Mouse (Mus musculus): ENCODE results near the gene Kmt2a. TPM values are rescaled to one million over a fixed set of nuclear protein-coding genes. Genes with fewer than 3 reads are reported as not detected.
"Not testable (repeated sequence)": the region's sequence is repeated elsewhere in the genome, so short reads cannot be mapped to it uniquely, and the experiment has no call there.

Kmt2a gene
- polyA plus RNA-seq, 1 experiment from 2014 or later = 32.3 TPM

- no peak overlapping the region for H3K4me3 ChIP-seq
- ATAC-seq (ENCODE audit: low FRiP score, low read depth) = no peak
- H3K27me3 ChIP-seq = no peaks in the 10 kb centered on the region
- H3K9me3 ChIP-seq = no peaks in the 10 kb centered on the region
- 91% methylated on average over 5 of the region's 5 CpGs for WGBS
- no peak overlapping the region for H3K9ac ChIP-seq (replicated peaks)
- no peak overlapping the region for H3K4me2 ChIP-seq (replicated peaks)
- peaks cover 7% of the 10 kb centered on the region for H3K36me3 ChIP-seq
- H3K4me1 ChIP-seq = peaks cover 12% of the 10 kb centered on the region
- H3K27ac ChIP-seq (replicated peaks) = no peak overlapping the region
These were observed 109.7 kb downstream of the Kmt2a start for GRCm38 (mm10) chr9:44771376-44771775.

GRCm38 (mm10) chr9:44768029-44768394, 113.1 kb downstream of the Kmt2a start:
- WGBS = 46% methylated on average over 7 of the region's 9 CpGs
- not testable (repeated sequence) for ATAC-seq (ENCODE audit: low FRiP score, low read depth); H3K9ac ChIP-seq (replicated peaks); H3K27me3 ChIP-seq; H3K9me3 ChIP-seq; H3K36me3 ChIP-seq
- Histone ChIP-seq H3K4me1 (peaks cover 19% of the 10 kb centered on the region), H3K27ac (replicated peaks) (peak overlapping the region; percentile 95; the same call in 1 of the 2 replicates), H3K4me2 (replicated peaks) (peak overlapping the region; percentile 92), H3K4me3 (peak overlapping the region; percentile 100)

GRCm38 (mm10) chr9:44767101-44768028, 113.7 kb downstream of the Kmt2a start, which contains the start of the genes Arcn1 and Ift46:
Gene Arcn1, minus strand, starts transcription at chr9:44767845.
Gene Ift46, plus strand, starts transcription at chr9:44767908.
- H3K9me3 ChIP-seq = no peaks in the 10 kb centered on the region
- H3K36me3 ChIP-seq = no peaks in the 10 kb centered on the region
- peak; percentile 93 for ATAC-seq (ENCODE audit: low FRiP score, low read depth)
- H3K27ac ChIP-seq (replicated peaks) = peak within 1 kb of the TSS; percentile 95
- peak within 1 kb of the TSS; percentile 96 for H3K9ac ChIP-seq (replicated peaks)
- H3K4me3 ChIP-seq = peak within 1 kb of the TSS; percentile 100
- no peaks in the 10 kb centered on the region for H3K27me3 ChIP-seq
- peak within 1 kb of the TSS; percentile 92 for H3K4me2 ChIP-seq (replicated peaks)
- WGBS = under 1% methylated on average over 82 of the region's 82 CpGs
- peaks cover 19% of the 10 kb centered on the region for H3K4me1 ChIP-seq

- WGBS = 88% methylated on average over 2 of the region's 2 CpGs
- Histone ChIP-seq H3K4me2 (replicated peaks) (no peak overlapping the region), H3K4me3 (no peak overlapping the region), H3K9ac (replicated peaks) (no peak overlapping the region), H3K27me3 (no peaks in the 10 kb centered on the region), H3K9me3 (no peaks in the 10 kb centered on the region), H3K4me1 (peaks cover 8% of the 10 kb centered on the region; the same call in 1 of the 2 replicates), H3K36me3 (peaks cover 31% of the 10 kb centered on the region), H3K27ac (replicated peaks) (no peak overlapping the region)
- no peak for ATAC-seq (ENCODE audit: low FRiP score, low read depth)
These were observed 120.2 kb downstream of the Kmt2a start for GRCm38 (mm10) chr9:44760873-44761272.

Other genes starting within 250 kb of the Kmt2a start
- not detected in 2 replicates for gene Treh, start 208.1 kb downstream of the Kmt2a start, polyA plus RNA-seq (2016; fragmentation: Nextera tagmentation; extraction: Ambion mirVana)
- gene Phldb1, start 146.1 kb downstream of the Kmt2a start, polyA plus RNA-seq (2016; fragmentation: Nextera tagmentation; extraction: Ambion mirVana) = 72.8 and 74.5 TPM in 2 replicates
- gene Arcn1, start 113.5 kb downstream of the Kmt2a start, polyA plus RNA-seq (2016; fragmentation: Nextera tagmentation; extraction: Ambion mirVana) = 175 and 179 TPM in 2 replicates
- gene Ift46, start 113.4 kb downstream of the Kmt2a start, polyA plus RNA-seq (2016; fragmentation: Nextera tagmentation; extraction: Ambion mirVana) = 156 TPM in 2 replicates
- 5.5 and 5.9 TPM in 2 replicates for gene Tmem25, start 82.0 kb downstream of the Kmt2a start, polyA plus RNA-seq (2016; fragmentation: Nextera tagmentation; extraction: Ambion mirVana)
- gene Ttc36, start 78.2 kb downstream of the Kmt2a start, polyA plus RNA-seq (2016; fragmentation: Nextera tagmentation; extraction: Ambion mirVana) = not detected in 2 replicates
- 524 and 532 TPM in 2 replicates for gene Atp5l, start 39.4 kb upstream of the Kmt2a start, polyA plus RNA-seq (2016; fragmentation: Nextera tagmentation; extraction: Ambion mirVana)
- 34.6 and 35.4 TPM in 2 replicates for gene Ube4a, start 84.3 kb upstream of the Kmt2a start, polyA plus RNA-seq (2016; fragmentation: Nextera tagmentation; extraction: Ambion mirVana)
- gene Cd3g, start 99.1 kb upstream of the Kmt2a start, polyA plus RNA-seq (2016; fragmentation: Nextera tagmentation; extraction: Ambion mirVana) = not detected in 2 replicates
- not detected in 2 replicates for gene Cd3d, start 100.5 kb upstream of the Kmt2a start, polyA plus RNA-seq (2016; fragmentation: Nextera tagmentation; extraction: Ambion mirVana)
- not detected in 2 replicates for gene Cd3e, start 128.3 kb upstream of the Kmt2a start, polyA plus RNA-seq (2016; fragmentation: Nextera tagmentation; extraction: Ambion mirVana)
- gene Mpzl2, start 158.5 kb upstream of the Kmt2a start, polyA plus RNA-seq (2016; fragmentation: Nextera tagmentation; extraction: Ambion mirVana) = 0.67 and 0.98 TPM in 2 replicates
- 2.4 TPM in 2 replicates for gene Mpzl3, start 173.9 kb upstream of the Kmt2a start, polyA plus RNA-seq (2016; fragmentation: Nextera tagmentation; extraction: Ambion mirVana)
- gene Jaml, start 197.9 kb upstream of the Kmt2a start, polyA plus RNA-seq (2016; fragmentation: Nextera tagmentation; extraction: Ambion mirVana) = 0.17 and 0.25 TPM in 2 replicates
- gene Scn2b, start 236.5 kb upstream of the Kmt2a start, polyA plus RNA-seq (2016; fragmentation: Nextera tagmentation; extraction: Ambion mirVana) = 4.2 and 4.3 TPM in 2 replicates